ENCODE assay signal across 11 mouse cellular contexts in genomic region chr16:38392126-38392894, GRCm38 (mm10). TPM values are rescaled to one million over a fixed set of nuclear protein-coding genes. Genes with fewer than 3 reads are reported as not detected.
DNase-seq lines count a peak whose midpoint lies in the region; ATAC-seq and TF ChIP-seq lines count a peak whose summit lies in the region.
"Had no signal": no experiment of that assay in that cellular context is flagged by ENCODE, and none has a peak within 500 bp of the region (broad histone marks: within the 10 kb centered on the region; RNA-seq: fewer than 3 reads in every experiment).

No protein-coding gene starts in this region.

- DNase-seq in cerebellum, adult 18-20 months, result peak; percentile 25 to 33
- DNase-seq in cerebellum, adult 11-12 months, result no peak
- peak; percentile 89 for DNase-seq in gastrocnemius, adult 2 months
- DNase-seq in heart, postnatal 10 days, result peak; percentile 86 to 88
- DNase-seq in lung, embryonic 14.5 days, result no peak
- no peak for DNase-seq in thymus, postnatal 4 days
- no peak for DNase-seq in urinary bladder, postnatal 25 days (ENCODE audit: low spot score)

- H3K27me3 ChIP-seq in lung, embryonic 14.5 days (ENCODE audit: insufficient read depth, low read length), result no peaks in the 10 kb centered on the region
- H3K27me3 ChIP-seq in hindbrain, embryonic 16.5 days (replicated peaks; ENCODE audit: control insufficient read depth, insufficient read depth, low read length), result no peaks in the 10 kb centered on the region
- H3K27me3 ChIP-seq: limb, embryonic 13.5 days had no signal

- peak overlapping the region; percentile 78 for H3K4me3 ChIP-seq in gastrocnemius, adult 2 months
- H3K4me3 ChIP-seq in lung, embryonic 14.5 days (ENCODE audit: low read depth, low read length), result no peak overlapping the region
- no peak overlapping the region for H3K4me3 ChIP-seq in hindbrain, embryonic 16.5 days (ENCODE audit: low read length)
- H3K4me3 ChIP-seq: limb, embryonic 13.5 days had no signal

- no peaks in the 10 kb centered on the region for H3K36me3 ChIP-seq in lung, embryonic 14.5 days (ENCODE audit: insufficient read depth)
- no peaks in the 10 kb centered on the region for H3K36me3 ChIP-seq in hindbrain, embryonic 16.5 days (ENCODE audit: control insufficient read depth, insufficient read depth, low read length)
- H3K36me3 ChIP-seq: limb, embryonic 13.5 days had no signal

- 66% methylated on average over 23 of the region's 23 CpGs for WGBS in lung, embryonic 14.5 days
- WGBS in hindbrain, embryonic 16.5 days, result 83% methylated on average over 23 of the region's 23 CpGs

- TF ChIP-seq CTCF in gastrocnemius, adult 2 months (IDR thresholded peaks at IDR 0.05), result no peak
- TF ChIP-seq CTCF in lung, embryonic 14.5 days (IDR thresholded peaks at IDR 0.05; ENCODE audit: low read depth), result no peak

- no peaks in the 10 kb centered on the region for H3K4me1 ChIP-seq in lung, embryonic 14.5 days (ENCODE audit: insufficient read depth)
- H3K4me1 ChIP-seq in hindbrain, embryonic 16.5 days (ENCODE audit: control insufficient read depth, insufficient read depth, low read depth, low read length), result no peaks in the 10 kb centered on the region

- H3K4me2 ChIP-seq in lung, embryonic 14.5 days, result 0 out of 2 replicates have a peak overlapping the region, but pooled peaks have one; percentile 12
- no peak overlapping the region for H3K4me2 ChIP-seq in hindbrain, embryonic 16.5 days (ENCODE audit: low read length)
- H3K4me2 ChIP-seq: limb, embryonic 13.5 days had no signal

- intact Hi-C loops in gastrocnemius, adult 2 months (cut with DNase I), result no loop called here
- intact Hi-C loops in heart, postnatal 10 days (cut with DNase I), result no loop called here

- no peak for ATAC-seq in lung, embryonic 14.5 days (ENCODE audit: insufficient read depth)
- ATAC-seq in hindbrain, embryonic 16.5 days, result no peak

- no peaks in the 10 kb centered on the region for H3K9me3 ChIP-seq in lung, embryonic 14.5 days (ENCODE audit: low read depth, low read length)
- no peaks in the 10 kb centered on the region for H3K9me3 ChIP-seq in hindbrain, embryonic 16.5 days (ENCODE audit: control insufficient read depth, low read length)
- H3K9me3 ChIP-seq: limb, embryonic 13.5 days had no signal

- peak overlapping the region; percentile 94 for H3K27ac ChIP-seq in gastrocnemius, adult 2 months
- no peak overlapping the region for H3K27ac ChIP-seq in lung, embryonic 14.5 days (ENCODE audit: low read depth)
- H3K27ac ChIP-seq in hindbrain, embryonic 16.5 days (ENCODE audit: low read depth, low read length), result no peak overlapping the region
- H3K27ac ChIP-seq: limb, embryonic 13.5 days had no signal

- no peak overlapping the region for H3K9ac ChIP-seq in lung, embryonic 14.5 days
- H3K9ac ChIP-seq in hindbrain, embryonic 16.5 days (ENCODE audit: low read depth, low read length), result no peak overlapping the region
- H3K9ac ChIP-seq: limb, embryonic 13.5 days had no signal

RNA-seq across cellular contexts. Expression of gene Popdc2, which starts 30.3 kb away (rescaled TPM):
- 10 to 100 TPM; 55.5 to 61.6 TPM for total RNA-seq in gastrocnemius, adult 2 months (2021)
- 100 to 1,000 TPM; 675 to 721 TPM for total RNA-seq in heart, postnatal 10 days (2021)
- polyA plus RNA-seq in lung, embryonic 14.5 days (2014; fragmentation: Nextera tagmentation; extraction: Ambion mirVana), result 1.0 and 5.2 TPM in 2 replicates
- polyA plus RNA-seq in hindbrain, embryonic 16.5 days (2015; fragmentation: Nextera tagmentation; extraction: Ambion mirVana), result 0.68 and 0.69 TPM in 2 replicates

RNA-seq across cellular contexts. Expression of gene Pla1a, which starts 40.6 kb away (rescaled TPM):
- 1 to 10 TPM; 5.3 to 6.3 TPM for total RNA-seq in gastrocnemius, adult 2 months (2021)
- 10 to 100 TPM in 1 of 2 experiments, 1 to 10 TPM in 1; 9.8 to 12.1 TPM for total RNA-seq in heart, postnatal 10 days (2021)
- polyA plus RNA-seq in lung, embryonic 14.5 days (2014; fragmentation: Nextera tagmentation; extraction: Ambion mirVana), result 0.14 TPM in 1 of 2 replicates, not detected in the other
- 0.81 and 0.84 TPM in 2 replicates for polyA plus RNA-seq in hindbrain, embryonic 16.5 days (2015; fragmentation: Nextera tagmentation; extraction: Ambion mirVana)
- total RNA-seq: hematopoietic stem cell, adult 5-6 weeks had no signal
- polyA plus RNA-seq: stomach, embryonic 14.5 days had no signal

RNA-seq across cellular contexts. Expression of gene Gm21987, which starts 45.5 kb away (rescaled TPM):
- total RNA-seq in gastrocnemius, adult 2 months (2021), result not detected
- not detected for total RNA-seq in heart, postnatal 10 days (2021)
- not detected in 2 replicates for polyA plus RNA-seq in lung, embryonic 14.5 days (2014; fragmentation: Nextera tagmentation; extraction: Ambion mirVana)
- not detected in 2 replicates for polyA plus RNA-seq in hindbrain, embryonic 16.5 days (2015; fragmentation: Nextera tagmentation; extraction: Ambion mirVana)
- total RNA-seq: hematopoietic stem cell, adult 5-6 weeks had no signal
- polyA plus RNA-seq: limb, embryonic 13.5 days; stomach, embryonic 14.5 days had no signal

RNA-seq across cellular contexts. Expression of gene Cox17, which starts 45.5 kb away (rescaled TPM):
- 100 to 1,000 TPM; 138 to 190 TPM for total RNA-seq in gastrocnemius, adult 2 months (2021)
- total RNA-seq in heart, postnatal 10 days (2021), result 100 to 1,000 TPM; 250 to 263 TPM
- polyA plus RNA-seq in lung, embryonic 14.5 days (2014; fragmentation: Nextera tagmentation; extraction: Ambion mirVana), result 126 and 149 TPM in 2 replicates
- 65.3 and 71.9 TPM in 2 replicates for polyA plus RNA-seq in hindbrain, embryonic 16.5 days (2015; fragmentation: Nextera tagmentation; extraction: Ambion mirVana)

RNA-seq across cellular contexts. Expression of gene Maats1, which starts 50.4 kb away (rescaled TPM):
- total RNA-seq in gastrocnemius, adult 2 months (2021), result not detected
- not detected for total RNA-seq in heart, postnatal 10 days (2021)
- 0.12 and 0.14 TPM in 2 replicates for polyA plus RNA-seq in lung, embryonic 14.5 days (2014; fragmentation: Nextera tagmentation; extraction: Ambion mirVana)
- 1.6 and 1.7 TPM in 2 replicates for polyA plus RNA-seq in hindbrain, embryonic 16.5 days (2015; fragmentation: Nextera tagmentation; extraction: Ambion mirVana)
- total RNA-seq: hematopoietic stem cell, adult 5-6 weeks had no signal
- polyA plus RNA-seq: stomach, embryonic 14.5 days had no signal

Comparison
In these comparisons a context has a peak if more than half of its experiments do, and no peak if none do; other contexts are left out.
1. DNase-seq: peak in cerebellum, adult 18-20 months (2 of 2), gastrocnemius, adult 2 months (single experiment) and heart, postnatal 10 days (2 of 2); none in cerebellum, adult 11-12 months (single experiment), lung, embryonic 14.5 days (single experiment), thymus, postnatal 4 days (single experiment) and urinary bladder, postnatal 25 days (single experiment).
2. RNA of gene Popdc2, which starts 30.3 kb away (total RNA-seq): 675 to 721 TPM in heart, postnatal 10 days; 55.5 to 61.6 TPM in gastrocnemius, adult 2 months; every median in the first group is over 10 times any median in the second.